ENCODE assay signal across 8 mouse cellular contexts in genomic region chr3:103392613-103393258, GRCm38 (mm10).
DNase-seq lines count a peak whose midpoint lies in the region; ATAC-seq and TF ChIP-seq lines count a peak whose summit lies in the region.

No protein-coding gene starts in this region.

- no peak for TF ChIP-seq EP300 in ES-Bruce4 (IDR thresholded peaks at IDR 0.05; ENCODE audit: insufficient read depth, low read depth, low read length)

- H3K4me3 ChIP-seq in ES-Bruce4 (ENCODE audit: low read depth, low read length): no peak overlapping the region
- no peak overlapping the region for H3K4me3 ChIP-seq in kidney, embryonic 14.5 days (ENCODE audit: low read length)

- WGBS in kidney, embryonic 14.5 days: 5% methylated on average over 3 of the region's 3 CpGs

- TF ChIP-seq CTCF in ES-Bruce4 (IDR thresholded peaks at IDR 0.05; ENCODE audit: low read depth, low read length): peak; percentile 23

- H3K4me1 ChIP-seq in ES-Bruce4 (ENCODE audit: control insufficient read depth, insufficient read depth, low read length): no peaks in the 10 kb centered on the region
- H3K4me1 ChIP-seq in kidney, embryonic 14.5 days (ENCODE audit: control insufficient read depth, insufficient read depth, low read length): no peaks in the 10 kb centered on the region

- peak; percentile 49 to 52 for DNase-seq in B cell, adult 2 months
- DNase-seq in cerebellum, postnatal 14 days: peak; percentile 63 to 66
- peak; percentile 49 for DNase-seq in lung, postnatal 14 days
- peak; percentile 27 for DNase-seq in skeletal muscle tissue, adult 2 months (ENCODE audit: low read depth, low spot score)
- no peak for DNase-seq in spleen, adult 12 weeks (ENCODE audit: low spot score)

- no peak for TF ChIP-seq POLR2A in ES-Bruce4 (IDR thresholded peaks at IDR 0.05; ENCODE audit: insufficient read depth, low read length)

- no peak overlapping the region for H3K4me2 ChIP-seq in kidney, embryonic 14.5 days (replicated peaks; ENCODE audit: low read depth, low read length)

- no peak overlapping the region for H3K27ac ChIP-seq in ES-Bruce4 (ENCODE audit: insufficient read depth, low read length)
- no peak overlapping the region for H3K27ac ChIP-seq in kidney, embryonic 14.5 days (ENCODE audit: low read depth, low read length)

- ATAC-seq in granulocyte monocyte progenitor cell, adult 5-6 weeks (replicated peaks; ENCODE audit: poor library complexity, severe bottlenecking): peak; percentile 82
- peak; percentile 84 for ATAC-seq in kidney, embryonic 14.5 days (ENCODE audit: low FRiP score, low TSS enrichment)

- no peaks in the 10 kb centered on the region for H3K9me3 ChIP-seq in ES-Bruce4 (replicated peaks; ENCODE audit: control insufficient read depth, insufficient read depth, low read length, poor library complexity, severe bottlenecking)
- H3K9me3 ChIP-seq in kidney, embryonic 14.5 days (ENCODE audit: control insufficient read depth, low read length): no peaks in the 10 kb centered on the region

- no peaks in the 10 kb centered on the region for H3K36me3 ChIP-seq in ES-Bruce4 (ENCODE audit: control insufficient read depth, insufficient read depth, low read length, poor library complexity, severe bottlenecking)
- H3K36me3 ChIP-seq in kidney, embryonic 14.5 days (ENCODE audit: control insufficient read depth, insufficient read depth, low read length): no peaks in the 10 kb centered on the region

- no peaks in the 10 kb centered on the region for H3K27me3 ChIP-seq in ES-Bruce4 (ENCODE audit: control insufficient read depth, insufficient read depth, low read length, poor library complexity, severe bottlenecking)
- H3K27me3 ChIP-seq in kidney, embryonic 14.5 days (ENCODE audit: control insufficient read depth, insufficient read depth, low read length): no peaks in the 10 kb centered on the region; the same call in 1 of the 2 replicates

- H3K9ac ChIP-seq in ES-Bruce4 (ENCODE audit: low read depth, poor library complexity, severe bottlenecking): no peak overlapping the region
- H3K9ac ChIP-seq in kidney, embryonic 14.5 days (ENCODE audit: low read depth, low read length): no peak overlapping the region
